Mouse (Mus musculus) brain, embryonic 18.5 days (tissue): ENCODE measurements at regions not wholly inside any gene's neighbourhood (a gene's known extent, or its start where the extent isn't known, plus 50 kb on each side); places are given as distances from the start of the nearest gene placed in this dataset.

Experiments
- DNase-seq: peaks from one replicate; pipeline ENCODE4 v3.0.0-alpha.2; 2012; ENCODE audit warnings: low read depth, low spot score

DNA sequence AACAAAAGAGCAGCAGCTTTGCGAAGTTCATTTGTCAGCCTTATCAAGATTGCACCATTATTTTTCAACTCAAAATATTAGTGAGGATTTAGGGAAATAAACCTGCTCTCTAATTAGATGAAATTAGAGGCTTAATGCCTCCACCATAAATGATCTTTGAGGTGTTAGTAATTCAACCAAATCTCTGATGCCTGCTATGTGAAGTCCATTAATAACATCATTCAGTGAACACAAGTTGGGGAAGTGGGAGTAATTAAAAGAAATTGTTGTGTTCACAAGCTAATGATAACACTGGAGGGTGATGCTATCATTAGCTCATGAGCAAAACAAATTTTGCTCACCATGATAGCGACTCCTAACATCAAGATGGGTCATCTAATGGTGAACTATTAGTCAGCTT lies 246.0 kb downstream of the Ttc6 start:
- DNase-seq, result no peak

DNA sequence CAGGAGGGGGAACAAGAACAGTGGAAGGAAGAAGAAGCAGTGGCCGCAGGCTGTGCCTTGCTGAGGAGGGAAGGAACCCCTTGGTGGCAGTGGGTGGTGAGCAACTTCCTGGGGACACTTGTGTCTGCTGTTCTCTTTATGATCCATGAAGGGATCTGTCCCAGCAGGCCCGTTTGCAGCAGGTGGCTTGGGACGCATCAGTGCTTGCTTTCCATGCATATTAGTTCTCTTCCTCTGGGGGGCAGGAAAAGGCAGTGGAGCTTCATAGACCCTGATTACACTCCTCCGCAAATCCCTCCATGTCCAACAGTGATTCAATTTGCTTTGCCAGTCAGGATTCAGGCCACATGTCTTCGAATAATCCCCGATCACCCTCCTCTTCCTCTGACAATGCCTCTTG lies 259.9 kb downstream of the Ttc6 start:
- DNase-seq, result no peak

DNA sequence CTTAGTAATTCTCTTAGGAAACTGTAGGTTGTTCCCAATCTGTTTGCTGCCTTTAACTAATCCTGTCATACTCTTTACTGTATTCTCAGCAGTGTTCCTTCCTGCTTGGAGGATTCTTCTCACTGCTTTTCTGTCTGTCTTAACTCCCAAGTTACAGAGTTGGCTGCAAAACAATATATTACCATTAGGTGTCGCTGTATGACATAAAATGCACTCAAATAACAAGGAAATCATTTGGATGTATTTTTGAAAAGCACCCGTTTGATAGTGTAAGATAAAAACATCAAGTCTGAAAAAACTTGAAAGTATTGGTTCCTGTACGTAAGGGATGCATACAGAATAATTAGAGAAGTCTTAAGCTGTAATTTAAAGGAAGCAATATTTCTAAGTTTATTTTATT lies 261.8 kb downstream of the Ttc6 start:
- peak; percentile 71 for DNase-seq

DNA sequence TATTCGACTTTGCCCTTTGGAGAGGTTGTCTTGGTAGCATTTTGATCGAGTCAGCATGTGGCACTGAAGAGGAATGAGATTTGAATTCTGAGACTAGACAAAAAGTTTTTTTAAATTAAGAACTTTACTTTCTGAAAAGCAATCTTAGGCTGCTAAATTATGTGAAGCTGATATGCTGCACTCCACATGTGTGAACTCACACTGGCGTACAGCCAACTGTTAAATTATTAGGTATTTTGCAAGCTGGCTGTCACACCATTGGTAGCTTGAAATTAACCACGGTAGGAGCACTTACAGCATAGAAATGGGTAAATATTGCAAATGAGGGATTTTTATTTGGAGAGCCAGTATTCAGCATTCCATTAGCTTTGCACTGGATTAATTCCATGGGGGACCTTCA lies 278.9 kb downstream of the Ttc6 start:
- no peak for DNase-seq

DNA sequence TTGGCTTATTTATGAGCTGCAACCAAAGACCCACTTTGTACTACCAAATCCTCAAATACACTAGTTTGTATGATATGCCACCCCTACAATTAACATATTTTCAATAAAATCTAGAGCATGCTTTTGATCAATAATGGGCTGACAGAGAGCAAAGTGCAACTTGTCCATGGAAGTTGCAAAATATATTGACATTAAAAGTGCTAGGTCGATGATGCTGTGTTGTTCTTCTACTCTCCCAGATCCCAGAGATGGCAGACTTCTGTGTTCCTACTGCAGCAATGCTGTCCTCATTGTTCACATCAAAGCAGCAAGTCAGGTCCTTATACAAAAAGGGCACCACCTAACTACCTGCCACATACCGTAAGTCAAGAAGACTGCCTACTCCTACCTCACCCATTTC lies 307.1 kb downstream of the Ttc6 start:
- no peak for DNase-seq

DNA sequence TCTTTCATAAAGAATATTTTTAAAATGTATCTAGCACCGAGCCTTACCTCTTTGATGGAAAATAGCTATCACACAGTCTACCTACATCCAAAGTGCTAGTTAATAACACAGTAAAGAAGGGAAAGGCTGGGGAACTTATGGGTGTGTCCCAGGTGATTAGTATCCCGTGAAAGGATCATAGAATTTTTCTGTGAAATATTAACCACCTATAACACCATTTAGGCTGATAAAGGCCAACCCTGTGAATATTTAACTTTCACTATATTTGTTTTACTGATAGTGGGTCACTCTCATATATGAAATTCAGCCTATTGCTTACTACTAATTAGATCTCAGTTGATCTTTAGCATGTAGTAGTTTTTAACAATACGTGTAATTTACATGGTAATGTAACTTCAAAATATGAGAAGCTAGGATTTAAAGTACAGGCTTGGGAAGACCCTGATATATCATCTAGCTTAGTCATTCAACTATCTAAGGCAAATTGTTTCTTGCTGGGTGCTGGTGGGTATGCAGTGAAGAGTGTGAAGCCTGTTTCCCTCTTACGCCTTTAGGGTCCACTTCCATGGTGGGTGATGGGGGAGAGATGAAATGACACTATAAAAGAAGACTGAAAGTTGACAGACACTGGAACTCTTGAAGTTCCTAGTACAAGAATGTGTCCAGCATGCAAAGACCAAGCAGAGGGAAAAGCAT lies 320.6 kb upstream of the Sstr1 start:
- DNase-seq, result no peak

DNA sequence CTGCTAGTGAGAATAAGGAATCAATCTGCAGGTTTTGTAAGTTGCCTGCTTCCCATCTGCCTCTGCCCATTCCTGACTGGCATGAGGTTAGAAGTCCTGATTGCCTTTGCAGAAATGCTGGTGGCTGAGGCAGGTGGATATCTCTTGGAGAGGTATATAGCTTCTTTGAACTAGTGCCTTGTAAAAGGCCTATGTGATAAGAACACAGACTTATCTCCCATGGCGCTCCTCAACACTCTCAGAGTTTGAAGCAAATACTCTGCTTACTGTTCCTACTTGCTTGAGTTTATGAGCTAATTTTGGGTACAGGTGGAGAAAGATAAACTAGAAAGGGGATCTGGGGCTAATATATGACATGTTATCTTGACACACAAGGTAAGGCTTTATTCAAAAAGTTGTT lies 320.0 kb upstream of the Sstr1 start:
- no peak for DNase-seq

DNA sequence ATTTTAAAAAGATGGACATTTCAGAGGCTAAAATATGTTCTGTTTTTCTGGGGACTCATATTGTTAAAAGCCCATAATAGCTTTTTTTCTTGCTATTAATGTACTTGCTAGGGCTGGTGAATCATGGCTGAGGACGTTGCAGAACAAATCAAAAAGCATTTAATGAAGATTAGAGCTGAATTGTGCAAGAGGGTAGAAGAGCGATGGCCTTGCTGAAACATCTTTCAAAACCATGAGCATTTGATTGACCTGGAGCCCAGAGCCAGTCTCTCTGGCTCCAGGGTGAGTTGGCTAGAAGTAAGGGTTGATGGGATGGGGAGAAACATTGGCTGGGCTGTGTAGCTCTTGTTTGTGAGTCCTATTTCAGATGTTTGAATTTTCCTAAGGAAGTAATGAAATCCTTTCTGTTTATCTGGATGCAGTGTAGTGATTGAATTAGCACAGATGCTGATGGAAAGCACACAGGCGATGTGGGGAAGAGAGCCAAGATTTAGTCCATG lies 313.8 kb upstream of the Sstr1 start:
- DNase-seq, result no peak

DNA sequence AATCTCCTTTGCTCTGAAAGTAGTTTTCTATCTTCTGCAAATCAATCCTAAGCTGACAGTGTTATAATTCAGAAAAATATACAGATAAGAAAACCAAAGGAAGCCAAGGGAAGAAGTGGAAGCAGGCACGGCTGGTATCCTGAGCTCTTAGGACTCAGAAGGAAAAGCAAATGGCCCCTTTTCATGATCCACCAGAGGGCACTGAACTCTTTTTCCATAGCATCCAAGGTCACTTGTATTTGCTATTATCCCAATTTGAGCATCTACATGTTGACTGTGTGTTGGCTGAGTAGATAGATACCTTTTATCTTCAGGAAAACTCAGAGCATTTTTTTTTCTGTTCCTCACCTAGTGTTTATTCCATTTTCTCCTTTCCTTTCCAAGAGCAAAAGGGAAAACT lies 306.9 kb upstream of the Sstr1 start:
- DNase-seq, result no peak

DNA sequence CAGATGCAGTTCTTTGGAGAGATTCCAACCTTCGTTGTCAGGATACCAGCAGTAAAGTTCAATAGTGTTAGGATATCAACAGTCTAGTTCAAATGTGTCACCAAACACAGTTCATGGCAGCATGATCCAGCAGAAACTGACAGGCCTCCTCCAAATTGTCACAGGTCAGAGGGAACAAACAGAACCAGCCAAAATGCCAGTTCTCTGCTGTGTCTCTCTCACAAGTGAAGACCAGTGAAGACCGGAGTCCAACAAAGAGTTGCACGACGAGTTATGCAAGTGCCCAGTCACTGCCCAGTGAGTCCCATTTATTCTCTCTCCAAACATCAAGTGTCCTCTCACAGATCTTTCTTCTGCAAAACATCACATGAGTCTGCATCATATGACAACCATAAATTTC lies 293.4 kb upstream of the Sstr1 start:
- DNase-seq, result no peak

DNA sequence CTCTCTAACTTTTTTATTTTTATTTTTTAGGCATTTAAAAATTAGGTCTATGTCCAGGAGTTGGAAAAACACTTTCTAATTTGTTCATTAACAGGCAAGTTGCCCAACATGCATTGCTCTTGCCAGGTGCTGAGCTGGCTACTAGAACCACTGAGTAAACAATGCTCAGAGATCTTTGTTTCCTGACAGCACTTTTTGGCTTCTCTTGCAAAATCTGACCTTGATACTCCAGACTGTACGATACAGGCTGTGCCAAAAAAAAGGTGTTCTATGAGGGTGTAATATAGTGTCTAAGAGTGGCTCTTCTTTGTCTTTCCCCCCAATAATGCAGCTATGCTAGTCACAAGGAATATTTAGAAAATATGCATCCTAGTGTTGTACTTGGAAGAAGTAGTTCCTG lies 289.5 kb upstream of the Sstr1 start:
- DNase-seq, result no peak

DNA sequence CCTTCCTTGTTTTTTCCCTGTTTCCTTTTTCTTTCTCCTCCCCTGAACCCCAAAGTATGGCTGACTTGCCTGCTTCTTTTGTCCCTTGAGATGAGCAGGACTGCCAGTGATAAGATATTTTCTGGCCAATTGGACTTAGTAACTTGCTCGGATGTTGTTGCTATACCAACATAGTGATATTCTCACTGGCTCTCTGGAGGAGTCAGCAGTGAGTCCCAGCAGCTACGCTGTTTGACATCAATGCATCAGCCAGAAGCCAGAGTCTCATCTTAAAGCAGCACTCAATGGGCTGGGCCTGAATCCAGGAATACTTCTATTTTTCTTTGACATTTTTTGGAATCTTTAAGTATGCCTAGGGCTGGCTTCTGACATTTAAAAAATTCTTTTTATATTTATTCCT lies 287.1 kb upstream of the Sstr1 start:
- no peak for DNase-seq

DNA sequence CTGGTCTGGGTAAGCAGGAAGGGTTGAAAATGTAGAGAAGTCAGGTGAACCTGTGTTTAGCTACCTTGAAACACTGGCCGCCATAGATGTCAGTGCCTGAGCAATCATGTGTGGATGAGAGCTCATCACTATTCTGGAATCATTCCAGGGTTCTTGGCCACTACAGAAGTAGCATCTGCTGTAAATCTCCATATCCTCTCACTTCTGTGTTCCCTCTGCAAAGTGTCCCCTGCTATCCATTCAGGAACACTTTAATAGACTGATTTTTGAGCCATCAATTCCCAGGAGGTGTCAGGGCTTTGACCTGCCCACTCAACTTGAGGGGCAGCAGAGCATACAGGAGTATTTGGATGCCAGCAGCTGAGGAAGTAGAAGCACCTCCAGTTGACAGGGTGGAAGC lies 284.7 kb upstream of the Sstr1 start:
- no peak for DNase-seq

DNA sequence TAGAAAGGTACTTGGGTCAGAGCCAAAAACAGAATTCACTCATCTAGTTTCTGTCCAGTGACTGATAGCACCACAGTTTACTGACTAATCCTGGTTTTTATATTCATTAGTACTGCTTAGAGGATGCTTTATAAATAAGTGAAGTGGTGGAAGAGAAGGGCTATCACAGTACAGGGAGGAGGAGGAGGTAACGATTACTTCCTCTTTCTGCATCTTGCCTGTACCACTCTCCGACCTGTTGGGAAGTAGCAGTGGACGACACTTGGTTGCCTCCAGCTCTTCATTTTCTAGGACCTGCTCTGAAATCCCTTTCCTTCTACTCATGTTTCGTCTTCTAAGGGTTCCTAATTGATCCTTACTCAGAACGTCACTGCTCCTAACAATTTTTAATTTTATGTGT lies 283.5 kb upstream of the Sstr1 start:
- DNase-seq, result no peak

DNA sequence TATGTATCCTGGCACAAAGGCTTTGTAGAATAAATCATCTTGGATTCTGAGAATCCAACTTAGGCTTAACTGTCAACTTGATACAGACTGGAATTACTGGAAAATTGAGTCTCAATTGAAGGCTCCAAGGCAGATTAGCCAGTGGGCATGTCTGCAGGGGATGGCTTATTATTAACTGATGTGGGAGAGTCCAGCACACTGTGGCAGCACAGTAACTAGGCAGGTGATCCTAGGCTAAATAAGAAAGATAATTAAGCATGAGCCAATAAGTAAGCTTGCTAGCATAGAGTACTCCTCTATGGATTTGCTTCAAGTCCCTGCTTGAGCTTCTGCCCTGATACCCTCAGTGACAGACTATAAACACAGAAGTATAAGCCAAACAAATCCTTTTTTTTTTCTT lies 279.7 kb upstream of the Sstr1 start:
- DNase-seq, result no peak

DNA sequence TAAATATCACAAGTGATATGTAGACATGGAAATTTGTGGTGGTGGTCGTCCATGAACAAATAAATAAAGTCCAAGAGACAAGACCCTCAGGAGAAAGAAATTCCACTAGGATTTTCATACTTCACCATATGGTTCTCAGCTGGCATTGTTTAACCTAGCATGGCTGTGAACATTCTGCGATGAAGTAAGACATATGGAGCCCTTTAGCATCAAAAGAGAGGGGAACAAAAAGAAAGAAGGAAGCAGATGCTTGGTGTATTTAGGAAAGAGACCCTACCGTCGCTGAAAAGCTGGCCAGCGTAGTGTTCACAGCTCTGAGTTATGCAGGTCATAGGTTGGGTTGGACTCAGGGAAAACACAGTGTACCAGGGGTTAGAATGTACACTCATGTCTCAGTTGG lies 261.7 kb upstream of the Sstr1 start:
- DNase-seq, result no peak

DNA sequence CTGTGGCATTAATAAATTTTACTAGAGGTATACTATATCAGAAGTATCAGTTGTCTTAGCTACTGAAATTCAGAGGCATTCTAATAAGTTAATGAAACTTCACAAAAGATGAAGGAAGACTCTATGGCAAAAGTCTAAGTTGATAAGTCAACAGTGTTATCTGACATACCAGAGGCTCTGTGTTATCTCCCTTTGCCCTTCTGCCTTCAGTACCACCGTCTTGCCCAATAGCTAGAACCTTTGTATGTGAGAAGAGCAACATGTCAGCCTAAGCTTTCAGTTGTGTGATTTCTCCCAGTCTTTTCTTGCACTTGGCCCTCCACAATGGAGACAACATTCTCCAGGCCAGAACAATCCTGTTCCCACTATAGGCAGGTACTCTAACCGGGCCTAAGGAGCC lies 253.0 kb upstream of the Sstr1 start:
- DNase-seq, result no peak

DNA sequence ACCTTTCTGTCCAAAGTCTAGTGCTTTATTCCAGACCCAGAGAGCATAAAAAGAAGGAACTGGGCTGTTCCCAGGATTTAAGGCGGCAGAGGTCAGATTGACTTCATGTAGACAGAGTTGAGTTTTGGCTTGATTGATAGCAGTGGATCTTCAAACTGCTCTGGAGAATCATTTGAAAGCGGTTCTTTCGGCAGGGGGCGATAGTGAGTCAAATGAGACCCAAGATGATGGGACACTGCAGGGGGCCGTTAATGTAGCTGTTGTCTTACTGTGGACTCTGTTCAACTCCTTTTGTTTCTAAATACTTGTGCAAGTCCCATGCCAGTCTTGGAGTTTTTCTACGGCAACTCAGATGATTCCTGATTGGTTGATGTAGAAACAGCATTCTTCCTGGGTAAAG lies 251.4 kb upstream of the Sstr1 start:
- no peak for DNase-seq

DNA sequence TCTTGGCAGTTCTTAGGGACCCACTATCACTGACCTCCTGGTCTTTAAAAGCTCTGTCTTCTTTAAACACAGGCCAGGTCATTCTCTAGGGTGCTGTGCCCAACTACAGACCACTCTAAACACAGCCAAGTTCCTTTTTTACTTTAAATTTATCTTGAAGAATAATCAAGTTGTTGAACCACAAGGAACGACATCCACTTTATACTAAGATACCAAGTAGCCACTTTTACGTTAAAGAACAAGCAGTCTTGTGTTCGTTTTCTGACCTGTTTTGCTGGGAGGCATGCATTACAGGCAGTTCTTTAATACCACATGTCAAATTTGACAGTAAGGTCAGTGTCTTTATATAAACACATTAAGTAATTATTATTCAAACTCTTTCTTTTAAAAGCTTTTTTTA lies 242.4 kb upstream of the Sstr1 start:
- no peak for DNase-seq

DNA sequence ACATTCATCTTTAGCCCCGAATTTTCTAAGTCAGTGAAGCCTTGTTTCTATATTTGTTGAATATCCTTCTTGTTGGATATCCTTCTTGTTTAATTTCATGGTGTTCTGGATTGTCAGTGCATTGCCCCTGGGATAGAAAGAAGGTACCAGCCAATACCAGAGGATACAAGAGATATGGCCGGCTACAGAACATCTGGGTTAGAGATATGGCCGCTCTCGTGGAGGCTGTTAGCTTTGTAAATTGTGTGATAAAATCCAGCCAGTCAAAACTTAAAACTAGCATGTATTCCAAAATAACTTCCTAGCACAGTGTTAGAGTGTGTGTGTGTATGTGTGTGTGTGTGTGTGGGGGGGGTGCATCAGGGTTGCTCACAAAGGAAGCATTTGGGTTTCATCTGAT lies 241.4 kb upstream of the Sstr1 start:
- no peak for DNase-seq

DNA sequence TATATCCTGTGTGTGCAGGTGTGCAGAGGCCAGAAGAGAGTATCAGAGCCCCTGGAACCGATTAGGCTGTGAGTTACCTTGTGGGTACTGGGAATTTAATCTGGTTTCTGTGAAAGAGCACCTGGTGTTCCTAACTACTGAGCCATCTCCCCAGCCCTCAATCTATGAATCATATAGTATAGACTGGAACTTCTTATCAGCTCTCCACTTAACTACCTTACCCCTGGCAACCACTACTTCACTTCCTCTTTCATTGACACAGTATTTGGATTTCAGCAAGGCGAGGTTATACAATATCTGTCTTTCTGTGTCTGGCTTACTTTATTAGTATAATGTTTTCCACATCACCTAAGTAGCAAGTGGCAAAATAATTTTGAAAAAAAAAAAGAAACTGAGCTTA lies 239.1 kb upstream of the Sstr1 start:
- DNase-seq, result no peak
